Mouse (Mus musculus) right cerebral cortex, postnatal 25 days (tissue): Measurements from ENCODE around the gene Spata20.

Experiments
- DNase-seq: peaks from one replicate; pipeline ENCODE4 v3.0.0; 2022

The Spata20 gene

GRCm38 (mm10) chr11:94486001-94486400 is at the start of gene Spata20:
TSS of gene Spata20 (minus strand) at chr11:94486179.
- DNase-seq, result peak; percentile 87

GRCm38 (mm10) chr11:94533171-94533570 is 47.2 kb upstream of the Spata20 start:
- DNase-seq, result peak; percentile 27

GRCm38 (mm10) chr11:94528879-94529278 is 42.9 kb upstream of the Spata20 start:
- no peak for DNase-seq

- no peak for DNase-seq
Measured at GRCm38 (mm10) chr11:94526171-94526879, 40.3 kb upstream of the Spata20 start.

GRCm38 (mm10) chr11:94521219-94521843 is 35.4 kb upstream of the Spata20 start, which contains the start of gene Mycbpap:
TSS of gene Mycbpap (minus strand) at chr11:94521742.
- DNase-seq, result peak; percentile 62

GRCm38 (mm10) chr11:94513452-94513851 is 27.5 kb upstream of the Spata20 start:
- DNase-seq, result no peak

- no peak for DNase-seq
Measured at GRCm38 (mm10) chr11:94508976-94509375, 23.0 kb upstream of the Spata20 start.

GRCm38 (mm10) chr11:94501482-94501881 is 15.5 kb upstream of the Spata20 start:
- no peak for DNase-seq

GRCm38 (mm10) chr11:94500362-94500761 is 14.4 kb upstream of the Spata20 start:
- DNase-seq, result no peak

- no peak for DNase-seq
Measured at GRCm38 (mm10) chr11:94499661-94500152, 13.7 kb upstream of the Spata20 start, which contains the start of gene Epn3. TSS of gene Epn3 (minus strand) at chr11:94499974.

GRCm38 (mm10) chr11:94499035-94499434 is 13.1 kb upstream of the Spata20 start:
- no peak for DNase-seq

GRCm38 (mm10) chr11:94498093-94498996 is 12.4 kb upstream of the Spata20 start:
- peak; percentile 51 for DNase-seq

- DNase-seq, result no peak
Measured at GRCm38 (mm10) chr11:94495415-94495814, 9.4 kb upstream of the Spata20 start.

- DNase-seq, result no peak
Measured at GRCm38 (mm10) chr11:94491749-94492099, 5.7 kb upstream of the Spata20 start.

GRCm38 (mm10) chr11:94491035-94491748 is 5.2 kb upstream of the Spata20 start:
- peak; percentile 66 for DNase-seq

GRCm38 (mm10) chr11:94489745-94490144 is 3.8 kb upstream of the Spata20 start:
- no peak for DNase-seq

GRCm38 (mm10) chr11:94488767-94489533 is 3.0 kb upstream of the Spata20 start:
- DNase-seq, result no peak

GRCm38 (mm10) chr11:94485223-94485622 is 756 bp downstream of the Spata20 start:
- DNase-seq, result no peak

GRCm38 (mm10) chr11:94484636-94485035 is 1.3 kb downstream of the Spata20 start:
- no peak for DNase-seq

- no peak for DNase-seq
Measured at GRCm38 (mm10) chr11:94483921-94484320, 2.1 kb downstream of the Spata20 start.

GRCm38 (mm10) chr11:94483436-94483835 is 2.5 kb downstream of the Spata20 start:
- DNase-seq, result no peak

GRCm38 (mm10) chr11:94482738-94483137 is 3.2 kb downstream of the Spata20 start:
- DNase-seq, result no peak
